Mouse (Mus musculus): ENCODE data around the gene Gpr83. TPM values are rescaled to one million over a fixed set of nuclear protein-coding genes. Genes with fewer than 3 reads are reported as not detected.

Gpr83 gene
- total and polyA plus RNA-seq, 3 experiments: 0.04 TPM; not detected in 2

DNA sequence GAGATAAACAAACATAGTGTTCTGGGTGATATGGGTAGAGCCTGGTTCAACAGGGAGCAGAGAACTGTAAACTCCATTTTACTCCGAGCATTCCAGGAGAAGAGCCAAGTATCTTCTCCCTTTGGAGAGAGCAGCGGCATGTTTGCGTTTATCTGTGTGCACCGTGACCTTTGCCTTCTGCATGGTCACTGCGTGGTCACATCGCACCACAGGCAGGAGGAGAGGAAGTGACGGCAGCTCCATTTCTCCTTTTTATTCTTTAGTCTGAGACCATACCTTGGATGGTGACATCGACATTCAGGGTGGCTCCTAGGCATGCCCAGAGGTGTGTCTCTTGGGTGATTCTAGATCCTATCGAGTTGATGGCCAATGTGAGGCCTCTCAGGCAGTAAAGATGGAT, 33.4 kb downstream of the Gpr83 start:
- no peaks in the 10 kb centered on the region for H3K9me3 ChIP-seq (replicated peaks; ENCODE audit: insufficient read depth, low read length)
- no peak for DNase-seq (ENCODE audit: low read depth, low spot score)
- no peaks in the 10 kb centered on the region for H3K36me3 ChIP-seq (ENCODE audit: control insufficient read depth in 1 of 2, insufficient read depth in 2 of 2, low read length in 2 of 2)
- no peaks in the 10 kb centered on the region for H3K27me3 ChIP-seq (ENCODE audit: control insufficient read depth in 1 of 2, insufficient read depth in 2 of 2, low read length in 2 of 2)
- H3K79me2 ChIP-seq (ENCODE audit: control insufficient read depth, insufficient read depth, low read length, poor library complexity): no peaks in the 10 kb centered on the region
- TF ChIP-seq ZNF384 (IDR thresholded peaks at IDR 0.05; ENCODE audit: low read depth, low read length): no peak
- no peak overlapping the region for H3K27ac ChIP-seq (ENCODE audit: control insufficient read depth, low read depth, low read length)
- H3K4me1 ChIP-seq (ENCODE audit: control insufficient read depth in 1 of 2, insufficient read depth in 2 of 2, low read length in 2 of 2): no peaks in the 10 kb centered on the region
- H3K4me3 ChIP-seq (ENCODE audit: control insufficient read depth in 1 of 2, insufficient read depth in 1 of 2, low read depth in 2 of 2, low read length in 2 of 2): no peak overlapping the region
- no peak overlapping the region for H3K9ac ChIP-seq (ENCODE audit: control insufficient read depth, low read depth, low read length, poor library complexity, severe bottlenecking)

DNA sequence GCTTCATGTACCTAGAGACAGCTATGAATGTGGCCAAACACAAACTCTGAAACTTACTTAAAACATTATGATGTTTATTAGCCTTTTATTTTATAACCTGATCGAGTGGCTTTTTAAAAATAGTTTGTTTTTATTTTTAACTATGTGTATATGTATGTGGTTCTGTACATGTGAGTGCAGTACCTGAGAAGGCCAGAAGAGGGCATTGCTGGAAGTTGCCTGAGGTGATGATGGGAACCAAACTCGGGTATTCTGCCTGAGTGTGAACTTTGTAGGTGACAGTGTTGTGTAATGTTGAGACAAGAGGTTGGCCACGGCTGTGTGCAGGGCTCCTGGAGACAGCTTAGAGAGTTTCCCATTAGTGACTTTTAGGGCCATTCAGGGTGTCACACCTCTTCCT, 34.6 kb downstream of the Gpr83 start:
- Histone ChIP-seq H3K4me1 (ENCODE audit: control insufficient read depth in 1 of 2, insufficient read depth in 2 of 2, low read length in 2 of 2) (no peaks in the 10 kb centered on the region), H3K4me3 (ENCODE audit: control insufficient read depth in 1 of 2, insufficient read depth in 1 of 2, low read depth in 2 of 2, low read length in 2 of 2) (no peak overlapping the region), H3K27me3 (ENCODE audit: control insufficient read depth in 1 of 2, insufficient read depth in 2 of 2, low read length in 2 of 2) (no peaks in the 10 kb centered on the region), H3K79me2 (ENCODE audit: control insufficient read depth, insufficient read depth, low read length, poor library complexity) (no peaks in the 10 kb centered on the region), H3K27ac (ENCODE audit: control insufficient read depth, low read depth, low read length) (no peak overlapping the region), H3K9me3 (replicated peaks; ENCODE audit: insufficient read depth, low read length) (no peaks in the 10 kb centered on the region), H3K36me3 (ENCODE audit: control insufficient read depth in 1 of 2, insufficient read depth in 2 of 2, low read length in 2 of 2) (no peaks in the 10 kb centered on the region), H3K9ac (ENCODE audit: control insufficient read depth, low read depth, low read length, poor library complexity, severe bottlenecking) (no peak overlapping the region)
- DNase-seq (ENCODE audit: low read depth, low spot score): peak; percentile 60
- TF ChIP-seq SMC3 (IDR thresholded peaks at IDR 0.05; ENCODE audit: low read depth, low read length): peak; percentile 70
- peak; percentile 35 for TF ChIP-seq RAD21 (IDR thresholded peaks at IDR 0.05; ENCODE audit: low read depth, low read length)
- no peak for TF ChIP-seq USF2 (IDR thresholded peaks at IDR 0.05; ENCODE audit: borderline replicate concordance in 1 of 2, insufficient read depth in 1 of 2, low read depth in 1 of 2, low read length in 2 of 2)
- peak; percentile 58 to 86 (median 66) for TF ChIP-seq CTCF (IDR thresholded peaks at IDR 0.05 in 2 of 3, conservative IDR thresholded peaks at IDR 0.05 in 1 of 3; ENCODE audit: control insufficient read depth in 1 of 3, insufficient read depth in 1 of 3, low read depth in 2 of 3, low read length in 3 of 3, poor library complexity in 1 of 3, severe bottlenecking in 1 of 3)

DNA sequence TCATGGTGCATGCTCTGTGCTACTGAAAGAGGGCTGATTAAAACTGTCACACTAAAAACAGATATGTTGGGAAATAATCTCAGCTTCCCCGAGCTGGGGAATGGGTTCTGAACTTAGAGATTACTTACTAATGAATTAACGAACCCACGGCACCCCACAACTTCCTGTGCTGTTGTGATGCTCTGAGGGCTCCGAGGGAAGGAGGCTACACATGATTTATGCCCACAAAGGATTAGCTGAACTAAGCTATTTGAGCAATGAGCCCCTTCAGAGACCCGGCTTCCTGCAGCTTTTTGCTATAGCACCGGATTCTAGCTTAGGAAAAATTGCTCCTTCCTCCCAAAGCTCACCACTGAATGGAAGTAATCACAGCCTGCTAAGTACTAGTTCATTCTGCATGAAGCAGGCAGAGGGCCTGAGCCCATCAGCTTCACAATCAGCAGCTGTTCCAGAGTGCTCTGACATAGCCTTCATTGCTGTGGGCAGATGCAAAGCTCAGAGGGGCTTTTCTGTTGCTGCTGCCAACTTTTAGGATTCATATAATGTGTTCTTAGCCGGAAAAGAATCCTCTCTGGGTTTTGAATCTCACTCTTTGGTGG, 35.3 kb downstream of the Gpr83 start:
- Histone ChIP-seq H3K79me2 (ENCODE audit: control insufficient read depth, insufficient read depth, low read length, poor library complexity) (no peaks in the 10 kb centered on the region), H3K27me3 (ENCODE audit: control insufficient read depth in 1 of 2, insufficient read depth in 2 of 2, low read length in 2 of 2) (no peaks in the 10 kb centered on the region), H3K4me3 (ENCODE audit: control insufficient read depth in 1 of 2, insufficient read depth in 1 of 2, low read depth in 2 of 2, low read length in 2 of 2) (no peak overlapping the region), H3K27ac (ENCODE audit: control insufficient read depth, low read depth, low read length) (no peak overlapping the region), H3K36me3 (ENCODE audit: control insufficient read depth in 1 of 2, insufficient read depth in 2 of 2, low read length in 2 of 2) (no peaks in the 10 kb centered on the region), H3K9me3 (replicated peaks; ENCODE audit: insufficient read depth, low read length) (no peaks in the 10 kb centered on the region), H3K4me1 (ENCODE audit: control insufficient read depth in 1 of 2, insufficient read depth in 2 of 2, low read length in 2 of 2) (no peaks in the 10 kb centered on the region), H3K9ac (ENCODE audit: control insufficient read depth, low read depth, low read length, poor library complexity, severe bottlenecking) (no peak overlapping the region)
- no peak for TF ChIP-seq MYB (IDR thresholded peaks at IDR 0.05; ENCODE audit: low read depth, low read length)
- no peak for DNase-seq (ENCODE audit: low read depth, low spot score)

DNA sequence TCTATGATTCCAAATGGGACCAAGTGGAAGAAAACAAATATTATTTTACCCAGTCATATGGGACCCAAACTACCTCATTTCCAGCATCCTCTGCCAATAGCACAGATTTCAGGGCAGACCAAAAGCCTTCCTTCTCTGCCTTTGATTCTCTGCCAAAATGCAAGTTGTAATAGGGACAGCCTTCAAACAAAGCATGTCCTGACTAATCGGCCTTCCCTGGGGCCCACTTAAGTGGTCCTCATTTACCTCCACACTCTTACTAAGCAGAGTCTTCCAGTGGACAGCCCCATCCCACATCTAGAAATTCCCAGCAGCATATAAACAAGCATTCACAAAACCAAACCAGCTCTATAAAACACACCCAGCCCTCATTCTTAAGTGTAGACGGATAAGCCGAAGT, 37.1 kb downstream of the Gpr83 start:
- H3K4me3 ChIP-seq (ENCODE audit: control insufficient read depth in 1 of 2, insufficient read depth in 1 of 2, low read depth in 2 of 2, low read length in 2 of 2): no peak overlapping the region
- H3K36me3 ChIP-seq (ENCODE audit: control insufficient read depth in 1 of 2, insufficient read depth in 2 of 2, low read length in 2 of 2): no peaks in the 10 kb centered on the region
- DNase-seq (ENCODE audit: low read depth, low spot score): no peak
- no peak overlapping the region for H3K27ac ChIP-seq (ENCODE audit: control insufficient read depth, low read depth, low read length)
- H3K9ac ChIP-seq (ENCODE audit: control insufficient read depth, low read depth, low read length, poor library complexity, severe bottlenecking): no peak overlapping the region
- no peaks in the 10 kb centered on the region for H3K27me3 ChIP-seq (ENCODE audit: control insufficient read depth in 1 of 2, insufficient read depth in 2 of 2, low read length in 2 of 2)
- no peaks in the 10 kb centered on the region for H3K9me3 ChIP-seq (replicated peaks; ENCODE audit: insufficient read depth, low read length)
- TF ChIP-seq CHD1 (IDR thresholded peaks at IDR 0.05; ENCODE audit: low read depth, low read length) (no peak), BHLHE40 (IDR thresholded peaks at IDR 0.05; ENCODE audit: borderline replicate concordance, low read depth, low read length) (peak; percentile 10; the same call in 1 of the 2 replicates)
- H3K79me2 ChIP-seq (ENCODE audit: control insufficient read depth, insufficient read depth, low read length, poor library complexity): no peaks in the 10 kb centered on the region
- no peaks in the 10 kb centered on the region for H3K4me1 ChIP-seq (ENCODE audit: control insufficient read depth in 1 of 2, insufficient read depth in 2 of 2, low read length in 2 of 2)
